Mouse (Mus musculus) heart, embryonic 15.5 days (tissue): ENCODE data around the gene Lgr4. TPM values are rescaled to one million over a fixed set of nuclear protein-coding genes. Genes with fewer than 3 reads are reported as not detected.
A peak's percentile ranks its signal among the peaks of the same experiment; 100 is the strongest.

Source experiments
- ATAC-seq: fragments of 200-750 bp; cut with Nextera tagmentation; replicated peaks from 2 replicates; pipeline ENCODE4 v1.8.0; 2017; ENCODE audit warnings: low read depth, moderate TSS enrichment; ENCODE audit not compliant: insufficient number of reproducible peaks, insufficient read depth, low FRiP score
- H3K27ac ChIP-seq: fragments of 300-500 bp; sonication (generic); 2 replicates; pipeline ENCODE4 v1.5.1; 2015; ENCODE audit warnings: mild to moderate bottlenecking, inconsistent platforms
- H3K27me3 ChIP-seq: fragments of 300-500 bp; sonication (generic); 2 replicates; pipeline ENCODE4 v1.6.1; 2015; ENCODE audit warnings: inconsistent platforms
- H3K36me3 ChIP-seq: fragments of 300-500 bp; sonication (generic); 2 replicates; pipeline ENCODE4 v1.6.1; 2015; ENCODE audit warnings: mild to moderate bottlenecking, inconsistent platforms
- H3K4me1 ChIP-seq: fragments of 300-500 bp; sonication (generic); replicated peaks from 2 replicates; pipeline ENCODE4 v1.6.1; 2015; ENCODE audit warnings: inconsistent platforms
- H3K4me2 ChIP-seq: fragments of 300-500 bp; sonication (generic); 2 replicates; pipeline ENCODE4 v1.6.1; 2015; ENCODE audit warnings: inconsistent platforms, mild to moderate bottlenecking, moderate library complexity
- H3K4me3 ChIP-seq: fragments of 300-500 bp; sonication (generic); 2 replicates; pipeline ENCODE4 v1.5.1; 2015; ENCODE audit warnings: mild to moderate bottlenecking, inconsistent platforms
- H3K9ac ChIP-seq: fragments of 300-500 bp; sonication (generic); 2 replicates; pipeline ENCODE4 v1.6.1; 2015; ENCODE audit warnings: mild to moderate bottlenecking, inconsistent platforms
- H3K9me3 ChIP-seq: fragments of 300-500 bp; sonication (generic); replicated peaks from 2 replicates; pipeline ENCODE4 v1.6.1; 2016; ENCODE audit warnings: inconsistent platforms
- WGBS: fragments of 180-500 bp; shearing (Covaris S2); methylation state at CpG from one replicate; pipeline ENCODE4 v1.1.7; 2015; ENCODE audit warnings: mixed read lengths; 5-methylcytosine and 5-hydroxymethylcytosine counted together
- polyA plus RNA-seq: library from polyadenylated mRNA; unstranded; fragments of >200 nt; fragmentation: Nextera tagmentation; extraction: Ambion mirVana; gene quantifications from 2 replicates; pipeline ENCODE4 v1.2.1, GENCODE M21; 2015

Lgr4 gene
- polyA plus RNA-seq, 1 experiment from 2014 or later = 11.3 TPM

GRCm38 (mm10) chr2:109966863-109967262, 49.4 kb downstream of the Lgr4 start:
- Histone ChIP-seq H3K36me3 (no peaks in the 10 kb centered on the region), H3K4me1 (peaks cover 36% of the 10 kb centered on the region), H3K9me3 (no peaks in the 10 kb centered on the region), H3K27ac (no peak overlapping the region), H3K4me3 (no peak overlapping the region), H3K9ac (no peak overlapping the region), H3K4me2 (no peak overlapping the region), H3K27me3 (no peaks in the 10 kb centered on the region)
- 94% methylated on average over 4 of the region's 4 CpGs for WGBS
- no peak for ATAC-seq

GRCm38 (mm10) chr2:109969381-109969780, 51.9 kb downstream of the Lgr4 start:
- Histone ChIP-seq H3K27ac (peak overlapping the region; percentile 66), H3K36me3 (no peaks in the 10 kb centered on the region), H3K4me1 (peaks cover 25% of the 10 kb centered on the region), H3K9ac (no peak overlapping the region), H3K9me3 (no peaks in the 10 kb centered on the region), H3K4me2 (peak overlapping the region; percentile 27), H3K4me3 (no peak overlapping the region), H3K27me3 (no peaks in the 10 kb centered on the region)
- WGBS = 80% methylated on average over 3 of the region's 3 CpGs
- no peak for ATAC-seq

- ATAC-seq = no peak
- Histone ChIP-seq H3K4me2 (peak overlapping the region; percentile 27), H3K36me3 (no peaks in the 10 kb centered on the region), H3K4me1 (peaks cover 27% of the 10 kb centered on the region), H3K4me3 (no peak overlapping the region), H3K9ac (no peak overlapping the region), H3K27me3 (no peaks in the 10 kb centered on the region), H3K9me3 (no peaks in the 10 kb centered on the region), H3K27ac (peak overlapping the region; percentile 66)
- WGBS = 28% methylated on average over 10 of the region's 10 CpGs
These were observed 52.6 kb downstream of the Lgr4 start for GRCm38 (mm10) chr2:109969926-109970532.

GRCm38 (mm10) chr2:109970744-109971410, 53.4 kb downstream of the Lgr4 start:
- no peaks in the 10 kb centered on the region for H3K9me3 ChIP-seq
- 0 out of 2 replicates have a peak overlapping the region, but pooled peaks have one; percentile 66 for H3K27ac ChIP-seq
- peaks cover 27% of the 10 kb centered on the region for H3K4me1 ChIP-seq
- no peak for ATAC-seq
- no peak overlapping the region for H3K4me2 ChIP-seq
- no peak overlapping the region for H3K9ac ChIP-seq
- WGBS = 43% methylated on average over 8 of the region's 8 CpGs
- no peaks in the 10 kb centered on the region for H3K36me3 ChIP-seq
- H3K4me3 ChIP-seq = no peak overlapping the region
- H3K27me3 ChIP-seq = no peaks in the 10 kb centered on the region

GRCm38 (mm10) chr2:109972310-109972709, 54.9 kb downstream of the Lgr4 start:
- peaks cover 27% of the 10 kb centered on the region for H3K4me1 ChIP-seq
- no peaks in the 10 kb centered on the region for H3K27me3 ChIP-seq
- no peak overlapping the region for H3K27ac ChIP-seq
- ATAC-seq = no peak
- 94% methylated on average over 2 of the region's 2 CpGs for WGBS
- H3K9ac ChIP-seq = no peak overlapping the region
- no peaks in the 10 kb centered on the region for H3K9me3 ChIP-seq
- no peak overlapping the region for H3K4me2 ChIP-seq
- H3K4me3 ChIP-seq = no peak overlapping the region
- H3K36me3 ChIP-seq = no peaks in the 10 kb centered on the region

GRCm38 (mm10) chr2:109972922-109973321, 55.5 kb downstream of the Lgr4 start:
- 72% methylated on average over 7 of the region's 7 CpGs for whole genome bisulfite sequencing
- no peak overlapping the region for H3K4me3 ChIP-seq
- no peaks in the 10 kb centered on the region for H3K9me3 ChIP-seq
- no peaks in the 10 kb centered on the region for H3K36me3 ChIP-seq
- no peak overlapping the region for H3K27ac ChIP-seq
- H3K27me3 ChIP-seq = no peaks in the 10 kb centered on the region
- no peak for ATAC-seq
- H3K4me1 ChIP-seq = peaks cover 27% of the 10 kb centered on the region
- no peak overlapping the region for H3K4me2 ChIP-seq
- no peak overlapping the region for H3K9ac ChIP-seq

GRCm38 (mm10) chr2:109974807-109975206, 57.4 kb downstream of the Lgr4 start:
- no peak overlapping the region for H3K27ac ChIP-seq
- no peaks in the 10 kb centered on the region for H3K27me3 ChIP-seq
- H3K9me3 ChIP-seq = no peaks in the 10 kb centered on the region
- WGBS = 56% methylated on average over 7 of the region's 7 CpGs
- no peak overlapping the region for H3K9ac ChIP-seq
- H3K4me3 ChIP-seq = no peak overlapping the region
- peaks cover 21% of the 10 kb centered on the region for H3K4me1 ChIP-seq
- H3K36me3 ChIP-seq = no peaks in the 10 kb centered on the region
- ATAC-seq = no peak
- no peak overlapping the region for H3K4me2 ChIP-seq

- no peak overlapping the region for H3K27ac ChIP-seq
- no peaks in the 10 kb centered on the region for H3K9me3 ChIP-seq
- no peaks in the 10 kb centered on the region for H3K27me3 ChIP-seq
- no peaks in the 10 kb centered on the region for H3K36me3 ChIP-seq
- WGBS = 97% methylated on average over 2 of the region's 2 CpGs
- H3K4me2 ChIP-seq = no peak overlapping the region
- no peak overlapping the region for H3K9ac ChIP-seq
- H3K4me3 ChIP-seq = no peak overlapping the region
- peaks cover 19% of the 10 kb centered on the region for H3K4me1 ChIP-seq
- ATAC-seq = no peak
These were observed 58.7 kb downstream of the Lgr4 start for GRCm38 (mm10) chr2:109976181-109976580.

GRCm38 (mm10) chr2:109977322-109977721, 59.9 kb downstream of the Lgr4 start:
- Histone ChIP-seq H3K4me2 (no peak overlapping the region), H3K9ac (no peak overlapping the region), H3K4me3 (no peak overlapping the region), H3K27me3 (no peaks in the 10 kb centered on the region), H3K9me3 (no peaks in the 10 kb centered on the region), H3K27ac (no peak overlapping the region), H3K36me3 (no peaks in the 10 kb centered on the region), H3K4me1 (peaks cover 26% of the 10 kb centered on the region)
- ATAC-seq = no peak
- 82% methylated on average over 6 of the region's 6 CpGs for WGBS

GRCm38 (mm10) chr2:109979209-109979608, 61.8 kb downstream of the Lgr4 start:
- H3K27ac ChIP-seq = peak overlapping the region; percentile 69
- ATAC-seq = 0 out of 2 replicates have a peak, but pooled peaks have one; percentile 53
- H3K4me2 ChIP-seq = no peak overlapping the region

GRCm38 (mm10) chr2:109983435-109983834, 66.0 kb downstream of the Lgr4 start:
- ATAC-seq = no peak
- Histone ChIP-seq H3K9ac (no peak overlapping the region), H3K27ac (no peak overlapping the region), H3K36me3 (no peaks in the 10 kb centered on the region), H3K4me1 (peaks cover 60% of the 10 kb centered on the region), H3K27me3 (no peaks in the 10 kb centered on the region), H3K9me3 (no peaks in the 10 kb centered on the region), H3K4me2 (no peak overlapping the region), H3K4me3 (no peak overlapping the region)
- 87% methylated on average over 6 of the region's 6 CpGs for WGBS

More at GRCm38 (mm10) chr2:109979209-109979608, 61.8 kb downstream of the Lgr4 start:
- H3K27me3 ChIP-seq = no peaks in the 10 kb centered on the region
- H3K4me1 ChIP-seq = peaks cover 28% of the 10 kb centered on the region
- H3K4me3 ChIP-seq = no peak overlapping the region
- H3K9me3 ChIP-seq = no peaks in the 10 kb centered on the region
- H3K9ac ChIP-seq = no peak overlapping the region
- no peaks in the 10 kb centered on the region for H3K36me3 ChIP-seq

GRCm38 (mm10) chr2:109984930-109985329, 67.5 kb downstream of the Lgr4 start:
- Histone ChIP-seq H3K4me1 (peaks cover 65% of the 10 kb centered on the region), H3K4me3 (no peak overlapping the region), H3K27me3 (no peaks in the 10 kb centered on the region), H3K9me3 (no peaks in the 10 kb centered on the region), H3K4me2 (no peak overlapping the region), H3K9ac (no peak overlapping the region), H3K27ac (peak overlapping the region; percentile 48), H3K36me3 (no peaks in the 10 kb centered on the region)
- ATAC-seq = peak; percentile 48; the same call in 1 of the 2 replicates
- WGBS = 30% methylated on average over 1 of the region's 1 CpGs
